Mouse (Mus musculus) testis, adult 2 months (tissue): ENCODE data around the gene Flrt3.

Experiments
- CTCF ChIP-seq: fragments of 200-500 bp; IDR thresholded peaks from 2 replicates; pipeline ENCODE4 v1.5.1; 2012; ENCODE audit warnings: low read depth, mild to moderate bottlenecking, inconsistent platforms, low read length, moderate library complexity; ENCODE audit not compliant: control insufficient read depth, insufficient read depth, insufficient replicate concordance
- POLR2A ChIP-seq: fragments of 200-500 bp; IDR thresholded peaks from 2 replicates; pipeline ENCODE4 v1.6.1; 2012; ENCODE audit warnings: low read depth, mild to moderate bottlenecking, inconsistent platforms, low read length, moderate library complexity; ENCODE audit not compliant: control insufficient read depth

GRCm38 (mm10) chr2:140621730-140622337, 49.4 kb downstream of the Flrt3 start:
- TF ChIP-seq CTCF = no peak
- TF ChIP-seq POLR2A = no peak
